Mouse (Mus musculus) liver, embryonic 16.5 days (tissue): ENCODE measurements around the gene Fam24b. TPM values are rescaled to one million over a fixed set of nuclear protein-coding genes. Genes with fewer than 3 reads are reported as not detected.

ENCODE experiments used
- ATAC-seq: fragments of 200-750 bp; cut with Nextera tagmentation; 2 replicates; pipeline ENCODE4 v1.8.0; 2017; ENCODE audit warnings: low read depth, mild to moderate bottlenecking, moderate number of reproducible peaks, moderate library complexity
- H3K27ac ChIP-seq: fragments of 300-500 bp; sonication (generic); 2 replicates; pipeline ENCODE4 v1.5.1; 2014; ENCODE audit warnings: mild to moderate bottlenecking, low read length
- H3K27me3 ChIP-seq: fragments of 300-500 bp; sonication (generic); 2 replicates; pipeline ENCODE4 v1.6.1; 2014; ENCODE audit warnings: low read depth, low read length, mixed read lengths; ENCODE audit not compliant: control insufficient read depth, insufficient read depth
- H3K36me3 ChIP-seq: fragments of 300-500 bp; sonication (generic); 2 replicates; pipeline ENCODE4 v1.6.1; 2014; ENCODE audit warnings: mild to moderate bottlenecking; ENCODE audit not compliant: control insufficient read depth, insufficient read depth
- H3K4me1 ChIP-seq: fragments of 300-500 bp; sonication (generic); 2 replicates; pipeline ENCODE4 v1.6.1; 2014; ENCODE audit warnings: low read depth, low read length, mixed read lengths; ENCODE audit not compliant: control insufficient read depth
- H3K4me2 ChIP-seq: fragments of 300-500 bp; sonication (generic); 2 replicates; pipeline ENCODE4 v1.6.1; 2014; ENCODE audit warnings: low read depth, low read length, mixed read lengths
- H3K4me3 ChIP-seq: fragments of 300-500 bp; sonication (generic); 2 replicates; pipeline ENCODE4 v1.5.1; 2014; ENCODE audit warnings: low read depth, mild to moderate bottlenecking, low read length
- H3K9ac ChIP-seq: fragments of 300-500 bp; sonication (generic); 2 replicates; pipeline ENCODE4 v1.6.1; 2014; ENCODE audit warnings: low read depth, low read length
- H3K9me3 ChIP-seq: fragments of 300-500 bp; sonication (generic); replicated peaks from 2 replicates; pipeline ENCODE4 v1.6.1; 2016; ENCODE audit warnings: low read length; ENCODE audit not compliant: control insufficient read depth
- WGBS: fragments of 180-500 bp; shearing (Covaris S2); extraction: QIAGEN DNeasy Blood & Tissue Kit; methylation state at CpG from one replicate; pipeline ENCODE4 v1.1.7; 2014; ENCODE audit not compliant: insufficient replicate concordance; 5-methylcytosine and 5-hydroxymethylcytosine counted together
- polyA plus RNA-seq: library from polyadenylated mRNA; unstranded; fragments of >200 nt; fragmentation: Nextera tagmentation; extraction: Ambion mirVana; gene quantifications from 2 replicates; pipeline ENCODE4 v1.2.1, GENCODE M21; 2015

Gene Fam24b
- polyA plus RNA-seq, 1 experiment from 2014 or later: not detected

- H3K9ac ChIP-seq: no peak overlapping the region
- WGBS: 54% methylated on average over 5 of the region's 5 CpGs
- H3K36me3 ChIP-seq: no peaks in the 10 kb centered on the region
Measured at GRCm38 (mm10) chr7:131306733-131307132, 22.6 kb downstream of the Fam24b start.

GRCm38 (mm10) chr7:131303340-131303739 is 26.0 kb downstream of the Fam24b start:
- no peak for ATAC-seq
- Histone ChIP-seq H3K27ac (no peak overlapping the region), H3K4me3 (no peak overlapping the region), H3K9me3 (no peaks in the 10 kb centered on the region), H3K4me1 (no peaks in the 10 kb centered on the region), H3K36me3 (no peaks in the 10 kb centered on the region), H3K9ac (no peak overlapping the region), H3K27me3 (no peaks in the 10 kb centered on the region), H3K4me2 (no peak overlapping the region)
- WGBS: 60% methylated on average over 8 of the region's 8 CpGs

More at GRCm38 (mm10) chr7:131306733-131307132, 22.6 kb downstream of the Fam24b start:
- H3K27me3 ChIP-seq: no peaks in the 10 kb centered on the region
- no peaks in the 10 kb centered on the region for H3K9me3 ChIP-seq
- no peak for ATAC-seq
- H3K27ac ChIP-seq: no peak overlapping the region
- H3K4me2 ChIP-seq: no peak overlapping the region
- H3K4me1 ChIP-seq: no peaks in the 10 kb centered on the region
- no peak overlapping the region for H3K4me3 ChIP-seq

GRCm38 (mm10) chr7:131297151-131297550 is 32.2 kb downstream of the Fam24b start:
- Histone ChIP-seq H3K4me3 (no peak overlapping the region), H3K27me3 (no peaks in the 10 kb centered on the region), H3K9ac (no peak overlapping the region), H3K4me1 (no peaks in the 10 kb centered on the region), H3K36me3 (no peaks in the 10 kb centered on the region), H3K27ac (no peak overlapping the region), H3K4me2 (no peak overlapping the region), H3K9me3 (no peaks in the 10 kb centered on the region)
- no peak for ATAC-seq
- 61% methylated on average over 8 of the region's 8 CpGs for WGBS

Other genes starting within 250 kb of the Fam24b start
- gene 4933402N03Rik, start 183.2 kb downstream of the Fam24b start, polyA plus RNA-seq: not detected in 2 replicates
- not detected in 2 replicates for gene 5430419D17Rik, start 155.1 kb downstream of the Fam24b start, polyA plus RNA-seq
- gene Cuzd1, start 7.2 kb downstream of the Fam24b start, polyA plus RNA-seq: not detected in 2 replicates
- gene Fam24a, start 4.3 kb upstream of the Fam24b start, polyA plus RNA-seq: not detected in 2 replicates
- gene 2310057M21Rik, start 33.2 kb upstream of the Fam24b start, polyA plus RNA-seq: 8.3 and 8.5 TPM in 2 replicates
- 19.5 and 20.5 TPM in 2 replicates for gene Pstk, start 41.6 kb upstream of the Fam24b start, polyA plus RNA-seq
- 10.2 and 10.7 TPM in 2 replicates for gene Ikzf5, start 81.0 kb upstream of the Fam24b start, polyA plus RNA-seq
- 43.2 and 44.2 TPM in 2 replicates for gene Acadsb, start 81.1 kb upstream of the Fam24b start, polyA plus RNA-seq
- gene Hmx3, start 213.4 kb upstream of the Fam24b start, polyA plus RNA-seq: not detected in 2 replicates
- gene Hmx2, start 219.3 kb upstream of the Fam24b start, polyA plus RNA-seq: not detected in 2 replicates
- gene Bub3, start 230.7 kb upstream of the Fam24b start, polyA plus RNA-seq: 92.4 and 100 TPM in 2 replicates